Mouse (Mus musculus) heart, postnatal 10 days (tissue): Measurements from ENCODE around the gene Gm11238. TPM values are rescaled to one million over a fixed set of nuclear protein-coding genes. Genes with fewer than 3 reads are reported as not detected.
"Not testable (repeated sequence)": the region's sequence is repeated elsewhere in the genome, so short reads cannot be mapped to it uniquely, and the experiment has no call there.

Experiments used
- DNase-seq, 2 experiments: peaks; one replicate each; pipeline ENCODE4 v3.0.0; 2021
- intact Hi-C: fragments of 180-260 bp; cut with DNase I; formaldehyde crosslinking; loops from one replicate; pipeline ENCODE4 v1.15.1; 2025
- total RNA-seq, 2 experiments: library from RNA; stranded (reverse); gene quantifications; 2 replicates each; pipeline ENCODE4 v1.2.3; 2021

Gm11238 gene
- total RNA-seq = not detected

GRCm38 (mm10) chr4:73607581-73607980 is at the start of gene Gm11238:
Gene Gm11238, plus strand, starts transcription at chr4:73607881.
- intact Hi-C loops, DNase-seq: not testable (repeated sequence)

DNA sequence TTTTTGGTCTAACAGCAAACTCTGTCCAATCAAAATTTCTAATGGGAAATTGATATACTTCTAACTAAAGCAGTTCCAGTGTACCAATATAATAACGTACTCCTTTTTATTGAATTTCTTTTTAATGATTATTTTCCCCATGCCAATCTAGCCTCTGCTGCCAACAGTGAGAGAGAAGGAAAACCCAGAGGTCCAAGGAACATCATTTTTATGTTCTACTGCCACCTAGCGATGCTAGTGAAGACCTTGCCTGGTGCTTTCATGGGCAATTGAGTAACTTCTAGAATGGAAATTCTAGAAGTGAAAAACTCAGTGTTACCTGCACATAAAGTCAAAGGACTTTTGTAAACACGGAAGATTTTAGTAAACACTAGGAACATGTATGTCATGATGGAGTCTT is 8.4 kb upstream of the Gm11238 start:
- intact Hi-C loops = no loop called here
- no peak for DNase-seq

GRCm38 (mm10) chr4:73622684-73623083 is 15.0 kb downstream of the Gm11238 start, which contains the start of gene Gm11237:
Gene Gm11237, plus strand, starts transcription at chr4:73622984.
- DNase-seq, intact Hi-C loops: not testable (repeated sequence)

GRCm38 (mm10) chr4:73637821-73638220 is 30.1 kb downstream of the Gm11238 start, which contains the start of gene Gm11236:
Gene Gm11236, plus strand, starts transcription at chr4:73638121.
- DNase-seq, intact Hi-C loops: not testable (repeated sequence)

GRCm38 (mm10) chr4:73661864-73662263 is 54.2 kb downstream of the Gm11238 start:
- intact Hi-C loops, DNase-seq: not testable (repeated sequence)

DNA sequence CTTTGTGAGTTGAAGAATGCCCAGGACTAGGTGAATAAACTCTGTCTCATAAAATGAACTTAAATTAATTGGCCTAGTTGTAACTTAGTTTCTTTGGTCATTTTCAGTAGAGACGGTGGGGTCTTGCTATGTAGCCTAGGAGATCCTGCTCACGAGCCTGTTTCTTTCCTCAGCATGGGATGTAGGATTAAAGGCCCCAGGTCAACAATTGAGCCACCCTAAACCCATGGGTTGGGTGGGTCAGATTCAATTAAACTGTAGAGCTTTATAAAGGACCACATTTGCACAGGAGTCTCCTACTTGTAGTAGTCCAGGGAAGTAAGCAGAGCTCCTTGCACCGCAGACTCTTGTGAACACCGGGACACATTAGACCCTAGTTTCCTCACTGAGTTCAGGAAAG is 60.4 kb downstream of the Gm11238 start, which contains the start of gene Gm11239:
Gene Gm11239 (plus strand): TSS at position 301 of the 400 bp plus-strand sequence.
- intact Hi-C loops, DNase-seq: not testable (repeated sequence)

- DNase-seq, intact Hi-C loops: not testable (repeated sequence)
These were observed 75.5 kb downstream of the Gm11238 start, which contains the start of gene Gm428 for GRCm38 (mm10) chr4:73683216-73683615. Gene Gm428, plus strand, starts transcription at chr4:73683516.

Other genes with a start within 250 kb of the Gm11238 start
- not detected for gene Gm11487, start 202.8 kb upstream of the Gm11238 start, total RNA-seq
- not detected for gene Gm11237, start 15.1 kb downstream of the Gm11238 start, total RNA-seq
- gene Gm11236, start 30.2 kb downstream of the Gm11238 start, total RNA-seq = not detected
- gene Gm11239, start 60.5 kb downstream of the Gm11238 start, total RNA-seq = not detected
- not detected for gene Gm428, start 75.6 kb downstream of the Gm11238 start, total RNA-seq
- under 1 TPM; 0.53 to 0.55 TPM for gene Rasef, start 183.1 kb downstream of the Gm11238 start, total RNA-seq